ENCODE assay signal across 8 mouse cellular contexts in genomic region chr12:29128844-29129243, GRCm38 (mm10).
DNase-seq lines count a peak whose midpoint lies in the region; ATAC-seq lines count a peak whose summit lies in the region.

No protein-coding gene starts in this region.

- no peaks in the 10 kb centered on the region for H3K9me3 ChIP-seq in kidney, embryonic 16.5 days (ENCODE audit: low read length)

- no peak overlapping the region for H3K4me3 ChIP-seq in kidney, embryonic 16.5 days (ENCODE audit: low read length)

- no peaks in the 10 kb centered on the region for H3K27me3 ChIP-seq in kidney, embryonic 16.5 days (ENCODE audit: insufficient read depth, low read length)

- intact Hi-C loops in left cerebral cortex, postnatal 4 days (cut with DNase I), result no loop called here

- DNase-seq in kidney, adult 18-20 months, result peak; percentile 5
- peak; percentile 18 for DNase-seq in NIH3T3 (ENCODE audit: low read depth)
- peak; percentile 57 for DNase-seq in embryo, embryonic 11 days
- DNase-seq in left cerebral cortex, postnatal 4 days, result peak; percentile 62
- peak; percentile 13 for DNase-seq in ovary, postnatal 14 days (ENCODE audit: low spot score)
- DNase-seq in cerebellum, adult 9-10 months, result no peak

- H3K4me2 ChIP-seq in kidney, embryonic 16.5 days (replicated peaks; ENCODE audit: low read depth, low read length), result no peak overlapping the region

- no peak overlapping the region for H3K27ac ChIP-seq in kidney, embryonic 16.5 days (ENCODE audit: low read length)

- no peaks in the 10 kb centered on the region for H3K36me3 ChIP-seq in kidney, embryonic 16.5 days (ENCODE audit: insufficient read depth, low read length)

- no peaks in the 10 kb centered on the region for H3K4me1 ChIP-seq in kidney, embryonic 16.5 days (ENCODE audit: insufficient read depth, low read length)

- 31% methylated on average over 10 of the region's 10 CpGs for WGBS in kidney, embryonic 16.5 days

- no peak overlapping the region for H3K9ac ChIP-seq in kidney, embryonic 16.5 days (replicated peaks; ENCODE audit: low read length)

- no peak for ATAC-seq in kidney, embryonic 16.5 days (ENCODE audit: low FRiP score, low TSS enrichment)
- no peak for ATAC-seq in granulocyte monocyte progenitor cell, adult 5-6 weeks (replicated peaks; ENCODE audit: poor library complexity, severe bottlenecking)
